Mouse (Mus musculus) embryonic facial prominence, embryonic 12.5 days (tissue): Measurements from ENCODE around the gene Lmnb2. TPM values are rescaled to one million over a fixed set of nuclear protein-coding genes. Genes with fewer than 3 reads are reported as not detected.

ENCODE experiments used
- ATAC-seq: fragments of 200-750 bp; cut with Nextera tagmentation; 2 replicates; pipeline ENCODE4 v1.8.0; 2017; ENCODE audit not compliant: insufficient number of reproducible peaks, insufficient read depth, low FRiP score, low TSS enrichment
- H3K27ac ChIP-seq: fragments of 300-500 bp; sonication (generic); 2 replicates; pipeline ENCODE4 v1.5.1; 2016; ENCODE audit warnings: mild to moderate bottlenecking
- H3K27me3 ChIP-seq: fragments of 300-500 bp; sonication (generic); 2 replicates; pipeline ENCODE4 v1.6.1; 2016; ENCODE audit warnings: mild to moderate bottlenecking, moderate library complexity
- H3K36me3 ChIP-seq: fragments of 300-500 bp; sonication (generic); 2 replicates; pipeline ENCODE4 v1.6.1; 2016; ENCODE audit warnings: mild to moderate bottlenecking
- H3K4me1 ChIP-seq: fragments of 300-500 bp; sonication (generic); 2 replicates; pipeline ENCODE4 v1.6.1; 2016
- H3K4me2 ChIP-seq: fragments of 300-500 bp; sonication (generic); replicated peaks from 2 replicates; pipeline ENCODE4 v1.6.1; 2016; ENCODE audit warnings: mild to moderate bottlenecking, moderate library complexity
- H3K4me3 ChIP-seq: fragments of 300-500 bp; sonication (generic); 2 replicates; pipeline ENCODE4 v1.5.1; 2016; ENCODE audit warnings: mild to moderate bottlenecking
- H3K9ac ChIP-seq: fragments of 300-500 bp; sonication (generic); 2 replicates; pipeline ENCODE4 v1.6.1; 2016; ENCODE audit warnings: mild to moderate bottlenecking, moderate library complexity
- H3K9me3 ChIP-seq: fragments of 300-500 bp; sonication (generic); 2 replicates; pipeline ENCODE4 v1.6.1; 2016; ENCODE audit warnings: mild to moderate bottlenecking, moderate library complexity
- WGBS: fragments of 180-500 bp; shearing (Covaris S2); methylation state at CpG from one replicate; pipeline ENCODE4 v1.1.7; 2016; 5-methylcytosine and 5-hydroxymethylcytosine counted together
- polyA plus RNA-seq: library from polyadenylated mRNA; unstranded; fragments of >200 nt; fragmentation: Nextera tagmentation; extraction: Ambion mirVana; gene quantifications from 2 replicates; pipeline ENCODE4 v1.2.1, GENCODE M21; 2016

The Lmnb2 gene
- polyA plus RNA-seq, 1 experiment from 2014 or later, result 70.3 TPM

DNA sequence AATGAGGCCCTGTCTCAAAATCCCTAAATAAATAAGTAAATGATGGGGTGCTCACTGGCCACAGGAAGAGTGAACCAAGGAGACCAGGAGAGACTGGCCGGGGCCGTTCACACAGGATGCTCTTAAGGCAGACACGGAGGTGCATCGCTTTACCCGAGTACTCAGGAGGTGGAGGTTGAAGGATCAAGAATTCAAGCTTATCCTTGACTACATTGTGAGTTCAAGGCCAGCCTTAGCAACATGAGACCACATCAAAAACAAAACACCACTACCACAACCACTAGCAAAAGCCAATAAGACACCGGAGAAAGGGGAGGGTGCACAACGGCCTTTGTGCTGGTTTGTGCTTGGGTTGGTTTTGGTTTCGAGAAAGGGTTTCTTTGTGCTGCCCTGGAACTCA, 38.3 kb upstream of the Lmnb2 start:
- H3K4me3 ChIP-seq, result no peak overlapping the region
- no peak overlapping the region for H3K27ac ChIP-seq
- 94% methylated on average over 8 of the region's 8 CpGs for WGBS
- H3K4me1 ChIP-seq, result peaks cover 20% of the 10 kb centered on the region
- H3K9me3 ChIP-seq, result no peaks in the 10 kb centered on the region
- H3K27me3 ChIP-seq, result no peaks in the 10 kb centered on the region
- no peaks in the 10 kb centered on the region for H3K36me3 ChIP-seq
- H3K9ac ChIP-seq, result no peak overlapping the region
- ATAC-seq, result no peak
- H3K4me2 ChIP-seq, result no peak overlapping the region

DNA sequence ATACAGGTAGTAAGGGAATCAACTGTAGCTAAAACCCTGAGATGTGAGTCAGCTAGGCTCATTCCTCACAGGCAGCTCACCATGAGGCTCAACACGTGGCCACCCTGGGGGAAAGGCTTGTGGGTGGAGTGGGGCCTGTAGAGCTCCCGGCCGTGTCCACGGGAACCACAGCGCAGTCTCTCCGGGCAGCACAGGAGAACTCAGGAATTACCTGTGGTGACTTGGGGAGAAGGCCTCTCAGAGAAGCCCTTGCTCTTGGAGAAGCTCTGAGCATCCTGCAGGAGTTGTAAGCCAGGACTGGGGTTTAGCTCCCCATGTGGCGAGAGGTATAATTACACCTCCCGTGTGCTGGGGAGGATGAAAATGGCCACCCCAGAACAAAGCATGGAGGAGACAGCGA, 37.5 kb upstream of the Lmnb2 start:
- Histone ChIP-seq H3K27me3 (no peaks in the 10 kb centered on the region), H3K27ac (no peak overlapping the region), H3K4me1 (peaks cover 11% of the 10 kb centered on the region; the same call in 1 of the 2 replicates), H3K36me3 (no peaks in the 10 kb centered on the region), H3K9ac (no peak overlapping the region), H3K9me3 (no peaks in the 10 kb centered on the region), H3K4me3 (no peak overlapping the region), H3K4me2 (no peak overlapping the region)
- no peak for ATAC-seq
- WGBS, result 20% methylated on average over 9 of the region's 9 CpGs

- 72% methylated on average over 6 of the region's 6 CpGs for WGBS
- Histone ChIP-seq H3K4me1 (peaks cover 9% of the 10 kb centered on the region; the same call in 1 of the 2 replicates), H3K4me2 (no peak overlapping the region), H3K27ac (no peak overlapping the region), H3K27me3 (no peaks in the 10 kb centered on the region), H3K9me3 (no peaks in the 10 kb centered on the region), H3K9ac (no peak overlapping the region), H3K4me3 (no peak overlapping the region), H3K36me3 (no peaks in the 10 kb centered on the region)
- ATAC-seq, result no peak
These were observed 36.8 kb upstream of the Lmnb2 start for GRCm38 (mm10) chr10:80954843-80955242.

DNA sequence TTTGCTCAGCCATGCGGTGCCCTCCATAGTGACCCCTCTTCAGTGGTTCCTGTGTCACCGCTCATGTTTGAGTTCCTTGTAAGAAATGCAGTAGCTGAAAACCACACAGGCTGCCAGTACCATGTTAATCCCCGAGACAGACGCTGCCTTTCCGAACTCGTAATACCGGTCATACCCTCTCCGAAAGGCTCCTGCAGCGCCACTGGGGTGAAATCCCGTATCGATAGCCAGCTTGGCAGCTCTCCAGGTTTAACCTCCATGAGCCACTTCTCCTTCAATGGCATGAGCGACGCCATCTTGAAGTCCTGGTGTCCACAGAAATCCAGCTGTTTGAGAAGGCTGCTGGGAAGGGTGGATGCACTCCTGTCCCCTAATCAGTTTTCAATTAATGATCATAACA, 36.4 kb upstream of the Lmnb2 start:
- Histone ChIP-seq H3K9me3 (no peaks in the 10 kb centered on the region), H3K27ac (no peak overlapping the region), H3K4me3 (no peak overlapping the region), H3K4me1 (peaks cover 9% of the 10 kb centered on the region; the same call in 1 of the 2 replicates), H3K9ac (no peak overlapping the region), H3K27me3 (no peaks in the 10 kb centered on the region), H3K4me2 (no peak overlapping the region), H3K36me3 (no peaks in the 10 kb centered on the region)
- no peak for ATAC-seq
- 74% methylated on average over 13 of the region's 13 CpGs for WGBS

- Histone ChIP-seq H3K9me3 (no peaks in the 10 kb centered on the region), H3K36me3 (no peaks in the 10 kb centered on the region), H3K4me1 (peaks cover 16% of the 10 kb centered on the region; the same call in 1 of the 2 replicates), H3K4me2 (no peak overlapping the region), H3K27ac (no peak overlapping the region), H3K9ac (no peak overlapping the region), H3K4me3 (no peak overlapping the region), H3K27me3 (no peaks in the 10 kb centered on the region)
- 73% methylated on average over 15 of the region's 15 CpGs for WGBS
- no peak for ATAC-seq
These were observed 34.4 kb upstream of the Lmnb2 start for GRCm38 (mm10) chr10:80952449-80952848.

- Histone ChIP-seq H3K9me3 (no peaks in the 10 kb centered on the region), H3K27ac (no peak overlapping the region), H3K36me3 (no peaks in the 10 kb centered on the region), H3K4me2 (no peak overlapping the region), H3K4me1 (peaks cover 22% of the 10 kb centered on the region; the same call in 1 of the 2 replicates), H3K27me3 (no peaks in the 10 kb centered on the region), H3K4me3 (no peak overlapping the region), H3K9ac (no peak overlapping the region)
- 76% methylated on average over 10 of the region's 10 CpGs for WGBS
- ATAC-seq, result no peak
These were observed 33.8 kb upstream of the Lmnb2 start for GRCm38 (mm10) chr10:80951761-80952390.

GRCm38 (mm10) chr10:80950314-80950713, 32.3 kb upstream of the Lmnb2 start:
- Histone ChIP-seq H3K9ac (no peak overlapping the region), H3K4me3 (no peak overlapping the region), H3K9me3 (no peaks in the 10 kb centered on the region), H3K27me3 (no peaks in the 10 kb centered on the region), H3K4me2 (no peak overlapping the region), H3K36me3 (no peaks in the 10 kb centered on the region), H3K4me1 (peaks cover 24% of the 10 kb centered on the region; the same call in 1 of the 2 replicates), H3K27ac (no peak overlapping the region)
- 36% methylated on average over 5 of the region's 5 CpGs for WGBS
- no peak for ATAC-seq

GRCm38 (mm10) chr10:80949081-80949480, 31.0 kb upstream of the Lmnb2 start:
- ATAC-seq, result no peak
- H3K27ac ChIP-seq, result no peak overlapping the region; the same call in 1 of the 2 replicates
- H3K9ac ChIP-seq, result no peak overlapping the region
- H3K4me3 ChIP-seq, result no peak overlapping the region
- no peaks in the 10 kb centered on the region for H3K9me3 ChIP-seq
- H3K4me1 ChIP-seq, result 0 out of 2 replicates have a peak, but pooled peaks cover 14% of the 10 kb centered on the region
- H3K27me3 ChIP-seq, result no peaks in the 10 kb centered on the region
- no peak overlapping the region for H3K4me2 ChIP-seq
- WGBS, result 59% methylated on average over 3 of the region's 3 CpGs
- H3K36me3 ChIP-seq, result no peaks in the 10 kb centered on the region

DNA sequence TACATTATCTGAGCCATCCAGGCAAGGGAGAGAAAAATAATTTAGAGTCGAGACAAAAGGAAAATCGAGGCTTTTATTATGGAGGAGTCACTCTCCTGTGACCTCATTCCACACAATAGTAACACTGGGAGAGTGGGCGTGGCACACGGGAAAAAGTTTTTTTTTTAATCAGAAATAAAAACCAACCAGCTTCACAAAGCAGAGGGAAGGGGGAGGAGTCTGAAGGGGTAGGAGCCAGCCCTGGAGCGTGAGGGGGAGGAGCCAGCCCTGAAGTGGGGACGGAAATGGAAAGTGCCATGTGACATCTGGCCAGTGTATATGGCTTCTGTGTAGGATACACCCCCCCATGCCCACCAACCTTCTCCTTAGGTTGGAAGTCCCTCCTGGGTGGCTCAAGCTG, 30.5 kb upstream of the Lmnb2 start:
- WGBS, result 37% methylated on average over 6 of the region's 6 CpGs
- H3K4me3 ChIP-seq, result no peak overlapping the region
- H3K27ac ChIP-seq, result no peak overlapping the region
- no peak overlapping the region for H3K4me2 ChIP-seq
- no peaks in the 10 kb centered on the region for H3K36me3 ChIP-seq
- H3K9ac ChIP-seq, result no peak overlapping the region
- H3K9me3 ChIP-seq, result no peaks in the 10 kb centered on the region
- no peaks in the 10 kb centered on the region for H3K27me3 ChIP-seq
- 0 out of 2 replicates have a peak, but pooled peaks cover 14% of the 10 kb centered on the region for H3K4me1 ChIP-seq
- no peak for ATAC-seq

DNA sequence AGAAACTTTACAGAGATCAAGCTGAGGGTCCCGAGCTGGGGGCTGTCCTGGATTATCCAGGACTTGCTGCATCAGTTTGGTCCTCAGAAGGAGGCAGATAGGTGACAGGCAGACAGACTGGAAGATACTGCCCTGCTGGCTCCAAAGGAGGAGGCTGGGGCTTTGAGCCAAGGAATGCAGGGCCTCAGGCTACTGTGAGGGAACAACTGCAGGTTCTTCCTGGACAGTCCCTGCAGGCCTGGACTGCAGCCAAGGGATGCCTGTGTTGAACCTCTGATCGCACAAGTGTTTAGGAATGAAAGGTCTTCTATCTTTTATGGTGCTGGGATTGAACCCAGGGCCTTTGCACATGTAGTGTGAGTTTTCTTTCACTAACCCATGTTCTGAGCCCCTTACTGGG, 29.8 kb upstream of the Lmnb2 start:
- 0 out of 2 replicates have a peak, but pooled peaks cover 14% of the 10 kb centered on the region for H3K4me1 ChIP-seq
- H3K36me3 ChIP-seq, result no peaks in the 10 kb centered on the region
- no peak overlapping the region for H3K9ac ChIP-seq
- 56% methylated on average over 2 of the region's 2 CpGs for WGBS
- H3K9me3 ChIP-seq, result no peaks in the 10 kb centered on the region
- H3K4me2 ChIP-seq, result no peak overlapping the region
- no peaks in the 10 kb centered on the region for H3K27me3 ChIP-seq
- no peak for ATAC-seq
- H3K27ac ChIP-seq, result no peak overlapping the region
- no peak overlapping the region for H3K4me3 ChIP-seq

- no peak overlapping the region for H3K27ac ChIP-seq
- H3K9ac ChIP-seq, result no peak overlapping the region
- 64% methylated on average over 14 of the region's 14 CpGs for WGBS
- no peak for ATAC-seq
- H3K4me3 ChIP-seq, result no peak overlapping the region
- no peaks in the 10 kb centered on the region for H3K36me3 ChIP-seq
- 0 out of 2 replicates have a peak, but pooled peaks cover 14% of the 10 kb centered on the region for H3K4me1 ChIP-seq
- no peak overlapping the region for H3K4me2 ChIP-seq
- no peaks in the 10 kb centered on the region for H3K27me3 ChIP-seq
- no peaks in the 10 kb centered on the region for H3K9me3 ChIP-seq
These were observed 28.8 kb upstream of the Lmnb2 start for GRCm38 (mm10) chr10:80946684-80947437.

DNA sequence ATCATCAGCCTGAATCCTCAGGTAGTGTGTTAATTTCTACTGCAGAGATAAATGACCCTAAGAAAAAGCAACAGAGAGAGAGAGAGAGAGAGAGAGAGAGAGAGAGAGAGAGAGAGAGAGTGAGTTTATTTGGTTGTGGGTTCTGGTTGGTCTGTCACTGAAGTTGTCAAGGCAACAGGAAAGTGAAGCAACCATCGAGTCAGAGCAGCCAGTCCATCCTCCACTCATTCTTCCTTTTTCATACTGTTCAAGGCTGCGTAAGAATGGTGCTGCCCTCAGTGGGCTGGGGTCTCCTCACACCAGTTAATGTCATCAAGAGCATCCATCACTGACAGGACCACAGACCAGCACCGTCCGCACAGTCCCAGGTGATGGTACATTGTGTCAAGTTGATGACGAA, 26.2 kb upstream of the Lmnb2 start:
- no peak for ATAC-seq
- Histone ChIP-seq H3K4me2 (no peak overlapping the region), H3K9me3 (no peaks in the 10 kb centered on the region), H3K27me3 (no peaks in the 10 kb centered on the region), H3K27ac (no peak overlapping the region), H3K4me3 (no peak overlapping the region), H3K36me3 (no peaks in the 10 kb centered on the region), H3K4me1 (peaks cover 35% of the 10 kb centered on the region), H3K9ac (no peak overlapping the region)
- 88% methylated on average over 5 of the region's 5 CpGs for WGBS
